Mouse (Mus musculus) adrenal gland, adult 2 months (tissue): ENCODE data around the gene Isy1. TPM values are rescaled to one million over a fixed set of nuclear protein-coding genes. Genes with fewer than 3 reads are reported as not detected.
"Not testable (repeated sequence)": the region's sequence is repeated elsewhere in the genome, so short reads cannot be mapped to it uniquely, and the experiment has no call there.

Experiments used
- DNase-seq: peaks from one replicate; pipeline ENCODE4 v3.0.0; 2021
- polyA plus RNA-seq: library from polyadenylated mRNA; depleted of rRNA; stranded (reverse); fragments of >200 nt; gene quantifications from 2 replicates; pipeline ENCODE4 v1.2.3, GENCODE M21; 2012; rRNA removed
- total RNA-seq, 2 experiments: library from RNA; stranded (reverse); gene quantifications; 2 replicates each; pipeline ENCODE4 v1.2.3; 2021

Isy1 gene
- total and polyA plus RNA-seq, 3 experiments, result 3.1 to 55.6 (median 44.4) TPM

GRCm38 (mm10) chr6:87778294-87779173 lies 60.1 kb downstream of the Isy1 start:
- DNase-seq, result no peak

GRCm38 (mm10) chr6:87777842-87778241 lies 60.8 kb downstream of the Isy1 start, which contains the start of gene Gp9:
Gene Gp9 (plus strand): TSS chr6:87778072.
- no peak for DNase-seq

- no peak for DNase-seq
Measured at GRCm38 (mm10) chr6:87776663-87777062, 61.9 kb downstream of the Isy1 start.

- no peak for DNase-seq
Measured at GRCm38 (mm10) chr6:87775588-87776245, 62.9 kb downstream of the Isy1 start.

GRCm38 (mm10) chr6:87774909-87775308 lies 63.7 kb downstream of the Isy1 start:
- no peak for DNase-seq

GRCm38 (mm10) chr6:87774466-87774865 lies 64.1 kb downstream of the Isy1 start:
- DNase-seq, result no peak

- DNase-seq, result no peak
Measured at GRCm38 (mm10) chr6:87770626-87771025, 68.0 kb downstream of the Isy1 start.

GRCm38 (mm10) chr6:87764296-87764695 lies 74.3 kb downstream of the Isy1 start:
- DNase-seq, result not testable (repeated sequence)

Other genes starting within 250 kb of the Isy1 start
- gene Prokr1, start 248.1 kb downstream of the Isy1 start, total RNA-seq, result under 1 TPM; 0.37 to 0.93 TPM
- 0.13 and 0.23 TPM in 2 replicates for gene Prokr1, start 248.1 kb downstream of the Isy1 start, polyA plus RNA-seq
- gene Aplf, start 166.6 kb downstream of the Isy1 start, total RNA-seq, result 1 to 10 TPM; 5.5 to 7.4 TPM
- 2.5 and 3.7 TPM in 2 replicates for gene Aplf, start 166.6 kb downstream of the Isy1 start, polyA plus RNA-seq
- 1 to 10 TPM in 1 of 2 experiments, under 1 TPM in 1; 0.63 to 1.1 TPM for gene Efcc1, start 107.9 kb downstream of the Isy1 start, total RNA-seq
- gene Efcc1, start 107.9 kb downstream of the Isy1 start, polyA plus RNA-seq, result 1.1 and 1.4 TPM in 2 replicates
- under 1 TPM in 1 of 2 experiments, not detected in 1; 0.45 TPM for gene Gp9, start 60.7 kb downstream of the Isy1 start, total RNA-seq
- 0.84 and 1.0 TPM in 2 replicates for gene Gp9, start 60.7 kb downstream of the Isy1 start, polyA plus RNA-seq
- 10 to 100 TPM; 28.0 to 28.2 TPM for gene Rab43, start 26.6 kb downstream of the Isy1 start, total RNA-seq
- gene Rab43, start 26.6 kb downstream of the Isy1 start, polyA plus RNA-seq, result 27.6 and 30.6 TPM in 2 replicates
- 1 to 10 TPM; 2.5 TPM for gene Gm45140, start 3.0 kb downstream of the Isy1 start, total RNA-seq
- gene Gm45140, start 3.0 kb downstream of the Isy1 start, polyA plus RNA-seq, result 0.02 and 0.15 TPM in 2 replicates
- gene Cnbp, start 12.3 kb upstream of the Isy1 start, total RNA-seq, result 100 to 1,000 TPM; 333 to 380 TPM
- gene Cnbp, start 12.3 kb upstream of the Isy1 start, polyA plus RNA-seq, result 73.9 and 76.1 TPM in 2 replicates
- 100 to 1,000 TPM; 102 to 104 TPM for gene Copg1, start 49.0 kb upstream of the Isy1 start, total RNA-seq
- 26.0 and 41.0 TPM in 2 replicates for gene Copg1, start 49.0 kb upstream of the Isy1 start, polyA plus RNA-seq
- gene Hmces, start 75.1 kb upstream of the Isy1 start, total RNA-seq, result 10 to 100 TPM; 21.5 to 22.4 TPM
- 15.4 and 22.3 TPM in 2 replicates for gene Hmces, start 75.1 kb upstream of the Isy1 start, polyA plus RNA-seq
- gene H1fx, start 142.8 kb upstream of the Isy1 start, total RNA-seq, result 1 to 10 TPM; 7.4 to 9.5 TPM
- gene H1fx, start 142.8 kb upstream of the Isy1 start, polyA plus RNA-seq, result 17.1 and 22.1 TPM in 2 replicates
- gene Rab7, start 206.5 kb upstream of the Isy1 start, total RNA-seq, result 100 to 1,000 TPM; 335 to 385 TPM
- gene Rab7, start 206.5 kb upstream of the Isy1 start, polyA plus RNA-seq, result 90.7 and 123 TPM in 2 replicates
- 100 to 1,000 TPM; 287 to 305 TPM for gene Rpn1, start 245.7 kb upstream of the Isy1 start, total RNA-seq
- gene Rpn1, start 245.7 kb upstream of the Isy1 start, polyA plus RNA-seq, result 117 and 146 TPM in 2 replicates